Mouse (Mus musculus): ENCODE measurements at regions not wholly inside any gene's neighbourhood (a gene's known extent, or its start where the extent isn't known, plus 50 kb on each side); places are given as distances from the start of the nearest gene placed in this dataset.

DNA sequence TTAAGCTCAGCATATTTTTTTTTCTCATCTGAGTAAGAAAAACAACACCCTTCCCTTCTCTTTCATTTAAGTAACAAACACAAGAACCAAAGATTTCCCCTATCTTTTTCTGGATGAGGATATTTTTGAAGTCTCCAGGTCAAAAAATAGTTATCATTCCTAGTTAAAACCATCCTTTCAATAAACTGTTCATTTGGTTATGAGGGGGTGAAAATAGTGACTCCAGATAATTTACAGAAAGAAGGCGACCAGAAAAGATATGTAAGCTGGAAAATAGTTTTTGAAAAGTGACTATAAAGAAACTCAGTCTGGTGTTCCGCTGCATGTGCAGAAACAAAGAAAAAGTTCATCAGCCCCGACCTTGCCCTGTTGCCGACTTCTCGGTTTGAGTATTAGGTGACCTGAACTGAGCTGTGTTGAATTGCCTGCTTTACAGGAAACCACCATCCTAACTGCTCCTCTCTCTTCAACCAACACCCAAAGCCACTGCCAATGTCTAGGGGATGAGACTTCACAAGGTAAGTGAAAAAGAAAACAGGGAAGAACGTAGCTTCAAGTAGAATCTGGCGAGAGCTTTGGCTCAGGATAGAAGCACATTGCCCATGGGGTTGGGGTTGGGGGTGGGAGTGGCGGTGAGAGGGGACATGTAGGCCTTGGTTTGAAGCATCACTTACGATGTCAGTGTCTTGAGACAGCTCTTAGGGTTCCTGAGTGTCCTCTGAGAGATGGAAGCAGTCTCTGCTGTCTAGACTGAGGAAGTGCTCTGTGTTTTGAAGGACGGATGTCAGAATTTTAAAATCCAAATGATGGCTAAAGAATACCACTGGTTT is 104.6 kb downstream of the Ube2e3 start:
- TF ChIP-seq CTCF (IDR thresholded peaks at IDR 0.05) (no peak), POLR2A (IDR thresholded peaks at IDR 0.05; ENCODE audit: insufficient read depth, low read depth, low read length) (no peak)

Measured in heart, adult 2 months (tissue).